Mouse (Mus musculus) left cerebral cortex, adult 9 months (tissue): ENCODE measurements around the gene Ttc38.

Experiments used
- DNase-seq, 2 experiments: peaks; one replicate each; pipeline ENCODE4 v3.0.0; 2022; ENCODE audit warnings: low spot score in 2 of 2

Gene Ttc38

GRCm38 (mm10) chr15:85893871-85894270, 61.8 kb downstream of the Ttc38 start:
- DNase-seq = no peak

GRCm38 (mm10) chr15:85896284-85896683, 64.2 kb downstream of the Ttc38 start:
- peak in 1 of 2 experiments; percentile 83 for DNase-seq

- DNase-seq = no peak
Measured at GRCm38 (mm10) chr15:85897113-85897512, 65.0 kb downstream of the Ttc38 start.

- no peak for DNase-seq
Measured at GRCm38 (mm10) chr15:85899396-85899795, 67.3 kb downstream of the Ttc38 start.

- no peak for DNase-seq
Measured at GRCm38 (mm10) chr15:85900318-85900717, 68.2 kb downstream of the Ttc38 start.

GRCm38 (mm10) chr15:85900801-85901200, 68.7 kb downstream of the Ttc38 start:
- no peak for DNase-seq

GRCm38 (mm10) chr15:85902505-85902904, 70.4 kb downstream of the Ttc38 start:
- no peak for DNase-seq

- no peak for DNase-seq
Measured at GRCm38 (mm10) chr15:85903826-85904225, 71.7 kb downstream of the Ttc38 start.
